Mouse (Mus musculus) urinary bladder, postnatal 25 days (tissue): Measurements from ENCODE around the gene Gripap1.
"Not testable (repeated sequence)": the region's sequence is repeated elsewhere in the genome, so short reads cannot be mapped to it uniquely, and the experiment has no call there.

ENCODE experiments used
- DNase-seq: peaks from one replicate; pipeline ENCODE4 v3.0.0; 2022; ENCODE audit warnings: low spot score

Gripap1 gene

GRCm38 (mm10) chrX:7778450-7779244, 10.9 kb upstream of the Gripap1 start:
- DNase-seq = no peak

GRCm38 (mm10) chrX:7779294-7779693, 10.3 kb upstream of the Gripap1 start:
- no peak for DNase-seq

- no peak for DNase-seq
These were observed 6.9 kb upstream of the Gripap1 start for GRCm38 (mm10) chrX:7782603-7783092.

- no peak for DNase-seq
These were observed 744 bp downstream of the Gripap1 start for GRCm38 (mm10) chrX:7790309-7790708.

- DNase-seq = no peak
These were observed 3.8 kb downstream of the Gripap1 start for GRCm38 (mm10) chrX:7793361-7793760.

- no peak for DNase-seq
These were observed 5.5 kb downstream of the Gripap1 start for GRCm38 (mm10) chrX:7795016-7795415.

GRCm38 (mm10) chrX:7797327-7797726, 7.8 kb downstream of the Gripap1 start:
- DNase-seq = no peak

- DNase-seq = not testable (repeated sequence)
These were observed 12.6 kb downstream of the Gripap1 start for GRCm38 (mm10) chrX:7802157-7802556.

GRCm38 (mm10) chrX:7815016-7815415, 25.5 kb downstream of the Gripap1 start:
- not testable (repeated sequence) for DNase-seq

GRCm38 (mm10) chrX:7821865-7822779, 32.6 kb downstream of the Gripap1 start, which contains the start of gene Kcnd1:
Gene Kcnd1 (plus strand): TSS chrX:7822289.
- DNase-seq = no peak

- no peak for DNase-seq
These were observed 47.6 kb downstream of the Gripap1 start for GRCm38 (mm10) chrX:7837146-7837545.

GRCm38 (mm10) chrX:7840842-7841162, 51.2 kb downstream of the Gripap1 start:
- DNase-seq = no peak

GRCm38 (mm10) chrX:7841163-7842162, 51.9 kb downstream of the Gripap1 start, which contains the start of gene Otud5:
Gene Otud5 (plus strand): TSS chrX:7841364.
- peak; percentile 82 for DNase-seq

- no peak for DNase-seq
These were observed 52.8 kb downstream of the Gripap1 start for GRCm38 (mm10) chrX:7842318-7842717.

- no peak for DNase-seq
These were observed 58.3 kb downstream of the Gripap1 start for GRCm38 (mm10) chrX:7847845-7848244.

GRCm38 (mm10) chrX:7854578-7854977, 65.0 kb downstream of the Gripap1 start:
- peak; percentile 8 for DNase-seq

GRCm38 (mm10) chrX:7859191-7859753, 69.7 kb downstream of the Gripap1 start:
- DNase-seq = no peak

- no peak for DNase-seq
These were observed 73.6 kb downstream of the Gripap1 start for GRCm38 (mm10) chrX:7863181-7863580.

- DNase-seq = no peak
These were observed 75.0 kb downstream of the Gripap1 start for GRCm38 (mm10) chrX:7864551-7864950.

- no peak for DNase-seq
These were observed 75.8 kb downstream of the Gripap1 start for GRCm38 (mm10) chrX:7865343-7865742.

GRCm38 (mm10) chrX:7865786-7866185, 76.2 kb downstream of the Gripap1 start:
- no peak for DNase-seq
